Mouse (Mus musculus): Measurements from ENCODE around the gene Zfp277. TPM values are rescaled to one million over a fixed set of nuclear protein-coding genes. Genes with fewer than 3 reads are reported as not detected.

Zfp277 gene
- polyA plus RNA-seq, 2 experiments = 5.1 to 7.4 TPM

DNA sequence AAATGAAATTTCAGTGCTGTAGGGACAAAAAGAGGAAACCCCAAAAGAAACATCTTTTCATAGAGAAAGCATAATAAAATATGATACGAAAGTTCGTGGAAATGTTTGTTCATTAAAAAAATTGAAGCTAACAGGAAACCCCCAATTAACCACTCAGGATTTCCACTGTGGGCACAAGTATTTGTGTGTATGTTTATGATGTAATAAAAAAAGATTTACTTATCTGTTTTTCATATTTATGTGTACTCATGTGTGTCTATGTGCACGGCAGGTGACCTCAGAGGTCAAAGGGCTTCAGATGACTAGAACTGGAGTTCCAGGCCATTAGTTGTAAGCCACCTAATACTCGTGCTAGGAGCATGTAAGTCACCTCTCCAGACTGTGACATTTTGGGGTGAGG, 173.0 kb downstream of the Zfp277 start:
- WGBS (ENCODE audit: insufficient replicate concordance) = 62% methylated on average over 4 of the region's 4 CpGs

DNA sequence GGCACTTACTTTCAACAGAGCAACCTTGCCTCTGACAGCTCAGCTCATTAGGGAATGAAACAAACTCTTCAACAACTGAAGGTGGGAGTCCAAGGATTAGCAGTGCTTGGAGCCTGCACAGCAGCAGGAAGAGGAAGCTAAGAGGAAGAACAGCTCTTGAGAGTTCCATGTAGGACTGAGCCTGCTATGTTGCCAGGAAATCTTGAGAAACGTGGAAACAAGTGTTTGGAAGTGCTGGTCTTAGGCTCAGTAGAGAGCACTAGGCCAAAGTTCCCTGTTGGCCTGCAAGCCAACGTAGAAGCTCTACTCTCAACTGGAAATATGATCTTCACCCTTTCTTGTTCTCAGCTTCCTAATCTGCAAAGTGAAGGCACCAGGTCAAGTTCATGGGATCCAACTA, 177.4 kb downstream of the Zfp277 start:
- no peak overlapping the region for H3K4me3 ChIP-seq (ENCODE audit: insufficient read depth in 1 of 2, low read depth in 2 of 2, low read length in 2 of 2)
- ATAC-seq (ENCODE audit: insufficient read depth) (no peak), DNase-seq (ENCODE audit: low read depth in 3 of 3, low spot score in 3 of 3) (no peak)
- H3K9ac ChIP-seq (replicated peaks) = no peak overlapping the region
- TF ChIP-seq CTCF (IDR thresholded peaks at IDR 0.05; ENCODE audit: low read depth) (no peak), EP300 (IDR thresholded peaks at IDR 0.05; ENCODE audit: low read depth) (no peak)
- no peak overlapping the region for H3K27ac ChIP-seq
- no peaks in the 10 kb centered on the region for H3K27me3 ChIP-seq (ENCODE audit: control insufficient read depth, insufficient read depth, low read length)
- H3K9me3 ChIP-seq (ENCODE audit: control insufficient read depth, low read length) = no peaks in the 10 kb centered on the region
- H3K36me3 ChIP-seq (replicated peaks; ENCODE audit: control insufficient read depth, insufficient read depth, low read depth) = no peaks in the 10 kb centered on the region
- 48% methylated on average over 2 of the region's 2 CpGs for WGBS (ENCODE audit: insufficient replicate concordance)
- no peaks in the 10 kb centered on the region for H3K4me1 ChIP-seq (replicated peaks; ENCODE audit: control insufficient read depth in 2 of 2, insufficient read depth in 2 of 2, low read length in 1 of 2)
- H3K4me2 ChIP-seq (ENCODE audit: low read depth) = no peak overlapping the region

More for the DNA sequence above, 173.0 kb downstream of the Zfp277 start:
- ATAC-seq (ENCODE audit: insufficient read depth) (no peak), DNase-seq (ENCODE audit: low read depth in 3 of 3, low spot score in 3 of 3) (no peak)
- Histone ChIP-seq H3K4me1 (replicated peaks; ENCODE audit: control insufficient read depth in 2 of 2, insufficient read depth in 2 of 2, low read length in 1 of 2) (no peaks in the 10 kb centered on the region), H3K27me3 (ENCODE audit: control insufficient read depth, insufficient read depth, low read length) (no peaks in the 10 kb centered on the region), H3K4me2 (ENCODE audit: low read depth) (no peak overlapping the region), H3K4me3 (ENCODE audit: insufficient read depth in 1 of 2, low read depth in 2 of 2, low read length in 2 of 2) (no peak overlapping the region), H3K36me3 (replicated peaks; ENCODE audit: control insufficient read depth, insufficient read depth, low read depth) (no peaks in the 10 kb centered on the region), H3K9me3 (ENCODE audit: control insufficient read depth, low read length) (no peaks in the 10 kb centered on the region), H3K9ac (replicated peaks) (no peak overlapping the region), H3K27ac (no peak overlapping the region)
- TF ChIP-seq EP300 (IDR thresholded peaks at IDR 0.05; ENCODE audit: low read depth) (no peak), CTCF (IDR thresholded peaks at IDR 0.05; ENCODE audit: low read depth) (no peak)

Other genes with a start within 250 kb of the Zfp277 start
- gene Lsmem1, start 246.4 kb downstream of the Zfp277 start, polyA plus RNA-seq (2012; rRNA removed) = 0.02 TPM in 1 of 2 replicates, not detected in the other
- gene Lsmem1, start 246.4 kb downstream of the Zfp277 start, polyA plus RNA-seq (2014; fragmentation: Nextera tagmentation; extraction: Ambion mirVana) = not detected in 2 replicates
- 8.2 and 14.1 TPM in 2 replicates for gene Ifrd1, start 197.4 kb downstream of the Zfp277 start, polyA plus RNA-seq (2012; rRNA removed)
- 52.9 and 53.2 TPM in 2 replicates for gene Ifrd1, start 197.4 kb downstream of the Zfp277 start, polyA plus RNA-seq (2014; fragmentation: Nextera tagmentation; extraction: Ambion mirVana)
- 0.39 and 0.49 TPM in 2 replicates for gene Dock4, start 50 bp upstream of the Zfp277 start, polyA plus RNA-seq (2012; rRNA removed)
- 0.37 and 0.57 TPM in 2 replicates for gene Dock4, start 50 bp upstream of the Zfp277 start, polyA plus RNA-seq (2014; fragmentation: Nextera tagmentation; extraction: Ambion mirVana)